Mouse (Mus musculus) heart, postnatal 0 days (tissue): ENCODE results near the gene Ubqln5.

ENCODE experiments used
- CTCF ChIP-seq: IDR thresholded peaks from 2 replicates; pipeline ENCODE4 v1.5.1; 2016; ENCODE audit warnings: antibody characterized with exemption, control low read depth, low read depth
- EP300 ChIP-seq: IDR thresholded peaks from 2 replicates; pipeline ENCODE4 v1.6.1; 2016; ENCODE audit warnings: antibody characterized with exemption, low read depth

GRCm38 (mm10) chr7:104137305-104137704 lies 7.7 kb upstream of the Ubqln5 start, which contains the start of gene Olfr643:
- TF ChIP-seq EP300 = no peak
- TF ChIP-seq CTCF = no peak
